Mouse (Mus musculus) lung, postnatal 25 days (tissue): ENCODE data around the gene Cabp2.
A peak's percentile ranks its signal among the peaks of the same experiment; 100 is the strongest.
"Not testable (repeated sequence)": the region's sequence is repeated elsewhere in the genome, so short reads cannot be mapped to it uniquely, and the experiment has no call there.

Source experiments
- DNase-seq: peaks from one replicate; pipeline ENCODE4 v3.0.0; 2022; ENCODE audit warnings: low spot score

Gene Cabp2

DNA sequence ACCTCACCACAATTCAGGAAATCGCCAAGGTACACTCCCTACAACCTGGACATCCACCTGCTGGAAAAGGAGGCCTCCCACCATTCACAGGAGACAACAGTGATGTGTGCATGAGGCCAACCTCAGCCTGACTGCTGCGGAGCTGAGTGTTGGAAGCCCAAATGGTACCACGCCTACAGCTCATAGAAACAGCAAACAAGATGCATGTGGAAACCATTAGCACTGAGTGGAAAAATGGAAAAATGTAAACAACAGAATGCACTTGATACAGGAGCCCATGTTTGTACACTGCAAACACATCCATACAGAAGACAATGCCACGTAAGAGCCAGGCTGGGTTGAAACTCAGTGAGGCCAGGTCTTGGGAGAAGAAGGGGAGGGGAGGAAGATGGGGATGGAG is 43.1 kb downstream of the Cabp2 start:
- no peak for DNase-seq

DNA sequence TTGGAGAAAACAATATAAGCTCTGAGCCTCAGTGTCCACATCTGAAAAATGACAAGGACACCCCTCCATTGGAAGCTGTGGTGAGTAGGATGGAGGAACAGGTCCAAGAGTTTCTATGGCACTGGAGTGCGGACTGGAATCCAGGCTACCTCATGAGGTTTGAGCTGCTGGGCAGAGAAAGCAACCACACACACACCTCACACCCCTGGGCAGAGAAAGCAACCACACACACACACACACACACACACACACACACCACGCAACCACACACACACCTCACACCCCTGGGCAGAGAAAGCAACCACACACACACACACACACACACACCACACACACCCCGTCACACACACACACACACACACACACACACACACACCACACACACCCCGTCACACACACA is 43.9 kb downstream of the Cabp2 start:
- not testable (repeated sequence) for DNase-seq

DNA sequence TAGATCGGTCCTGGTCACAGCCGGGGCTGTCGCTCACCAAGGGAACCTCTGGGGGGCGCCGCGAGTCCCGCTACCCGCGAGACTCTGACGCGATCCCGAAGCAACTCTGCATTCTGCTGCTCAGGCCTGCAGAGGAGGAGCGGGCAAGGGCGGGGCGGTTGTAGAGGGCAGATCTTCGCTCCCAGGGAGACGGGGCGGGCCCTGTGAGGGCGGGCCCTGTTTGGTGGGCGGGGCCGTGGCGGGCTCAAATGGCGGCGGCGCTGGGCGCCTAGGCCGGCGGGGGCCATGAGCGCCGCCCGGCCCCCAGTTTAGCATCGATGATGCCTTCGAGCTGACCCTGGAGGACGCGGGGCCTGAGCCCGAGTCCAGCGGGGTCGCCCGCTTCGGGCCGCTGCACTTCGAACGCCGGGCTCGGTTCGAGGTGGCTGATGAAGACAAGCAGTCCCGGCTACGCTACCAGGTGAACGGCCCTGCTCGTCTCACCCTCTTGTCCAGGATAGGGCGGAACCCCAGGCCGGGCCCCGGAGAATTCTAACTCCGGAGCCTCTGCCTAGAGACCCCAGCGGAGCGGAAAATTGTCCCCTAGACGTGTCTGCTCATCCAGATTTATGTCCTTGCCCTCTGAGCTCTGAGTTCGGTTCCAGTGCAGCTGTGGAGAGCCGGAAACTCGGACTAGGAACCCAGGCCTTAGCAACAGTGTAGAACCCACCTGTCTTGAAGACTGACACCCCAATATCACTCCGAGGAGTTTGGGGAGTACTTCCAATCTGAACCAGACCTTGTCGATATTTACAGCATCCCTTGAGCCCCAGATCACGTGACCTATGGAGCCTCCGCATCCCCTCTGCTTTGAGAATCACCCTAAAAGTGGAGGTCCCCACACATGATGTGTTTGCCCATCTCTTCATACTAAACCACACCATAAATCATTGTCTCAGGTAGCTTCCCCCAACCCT is 44.6 kb downstream of the Cabp2 start, which contains the start of gene Aip:
Gene Aip (minus strand): TSS at position 118 of the 956 bp plus-strand sequence.
- peak; percentile 99 for DNase-seq

DNA sequence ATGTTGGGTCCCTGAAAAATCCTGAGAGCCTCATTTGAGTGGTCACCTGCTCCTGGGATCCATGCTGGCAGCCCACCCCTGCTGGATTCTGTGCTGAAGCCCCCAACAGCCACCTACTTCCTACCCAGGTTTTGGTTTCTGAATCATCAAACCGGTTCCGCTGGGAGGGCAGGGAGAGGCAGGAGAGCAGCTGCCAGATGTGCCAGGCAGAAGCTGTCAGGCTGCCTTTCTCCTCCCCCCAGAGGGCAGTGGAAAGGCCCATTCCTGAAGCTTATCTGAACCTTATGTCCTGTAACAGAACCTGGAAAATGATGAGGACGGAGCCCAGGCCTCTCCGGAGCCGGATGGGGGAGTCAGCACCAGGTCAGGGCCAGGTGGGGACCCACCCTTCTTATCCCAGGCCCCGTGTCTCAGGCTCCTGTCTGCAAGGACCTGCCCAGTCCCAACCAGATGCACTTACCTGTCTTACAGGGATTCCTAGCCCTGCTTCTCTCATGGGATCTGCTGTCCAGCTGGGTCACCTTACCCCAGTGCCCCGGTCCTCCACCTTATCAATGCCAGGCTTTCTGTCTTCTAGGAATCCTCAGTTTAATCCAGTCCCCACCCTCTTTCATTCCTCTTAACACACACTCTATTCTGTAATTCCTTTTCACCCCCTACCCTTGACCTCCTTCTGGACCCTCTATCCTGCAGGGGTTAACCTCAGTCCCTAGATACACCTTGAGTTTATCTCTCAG is 45.5 kb downstream of the Cabp2 start:
- DNase-seq = peak; percentile 54

DNA sequence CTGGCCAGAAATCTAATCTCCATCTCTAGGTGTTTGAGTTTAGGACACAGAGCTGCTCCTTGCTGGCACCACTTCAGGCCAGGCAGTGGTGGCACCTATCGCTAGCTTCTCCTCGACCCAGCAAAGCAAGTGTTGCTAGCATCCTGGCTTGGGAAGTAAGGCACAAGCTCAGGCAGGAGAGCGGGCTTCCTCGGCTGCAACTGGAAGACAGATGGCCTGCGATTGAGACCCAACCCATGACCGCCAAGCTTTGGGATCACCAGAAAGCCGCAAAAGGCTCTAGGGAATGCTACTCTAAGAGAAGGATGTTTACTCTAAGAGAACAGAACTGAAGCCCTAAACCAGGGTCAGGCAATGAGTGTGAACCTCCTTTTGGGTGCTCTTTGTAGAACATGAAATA is 48.1 kb downstream of the Cabp2 start:
- DNase-seq = no peak

DNA sequence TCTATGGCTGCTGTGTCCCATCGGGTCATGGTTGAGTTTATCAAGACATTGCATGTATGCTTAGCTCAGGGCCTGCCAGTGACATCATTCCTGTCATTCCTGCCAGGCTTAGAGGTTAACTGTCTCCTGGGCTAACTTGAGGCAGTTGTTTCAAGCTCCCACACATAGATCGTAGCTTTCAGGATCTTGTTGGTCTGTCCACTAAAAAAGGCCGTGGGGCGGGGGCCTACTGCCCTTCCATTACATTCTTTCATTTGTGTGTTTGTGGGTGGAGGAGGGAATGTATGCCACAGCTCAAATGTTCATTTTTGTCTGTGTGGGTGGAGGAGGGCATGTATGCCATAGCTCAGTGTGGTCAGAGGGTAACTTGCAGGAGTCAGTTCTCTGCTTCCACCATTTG is 48.7 kb downstream of the Cabp2 start:
- DNase-seq = no peak

DNA sequence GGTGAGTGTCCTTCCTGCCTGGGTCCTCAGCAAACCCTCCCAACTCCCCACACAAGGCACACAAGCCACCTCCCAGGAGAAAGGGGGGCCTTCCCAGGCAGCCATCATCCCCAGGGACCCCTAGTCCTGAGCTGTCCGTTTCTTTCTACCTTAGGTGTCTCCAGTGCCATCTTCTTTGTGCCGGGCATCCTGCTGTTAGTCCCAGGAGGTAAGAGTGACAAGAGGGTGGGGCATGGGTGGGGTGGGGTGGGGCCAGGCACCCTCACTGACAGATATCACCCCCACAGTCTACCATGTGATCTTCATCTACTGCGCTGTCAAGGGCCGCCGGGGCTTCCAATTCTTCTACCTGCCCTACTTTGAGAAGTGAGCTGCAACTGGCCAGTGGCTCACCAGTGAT is 49.7 kb downstream of the Cabp2 start:
- DNase-seq = no peak

DNA sequence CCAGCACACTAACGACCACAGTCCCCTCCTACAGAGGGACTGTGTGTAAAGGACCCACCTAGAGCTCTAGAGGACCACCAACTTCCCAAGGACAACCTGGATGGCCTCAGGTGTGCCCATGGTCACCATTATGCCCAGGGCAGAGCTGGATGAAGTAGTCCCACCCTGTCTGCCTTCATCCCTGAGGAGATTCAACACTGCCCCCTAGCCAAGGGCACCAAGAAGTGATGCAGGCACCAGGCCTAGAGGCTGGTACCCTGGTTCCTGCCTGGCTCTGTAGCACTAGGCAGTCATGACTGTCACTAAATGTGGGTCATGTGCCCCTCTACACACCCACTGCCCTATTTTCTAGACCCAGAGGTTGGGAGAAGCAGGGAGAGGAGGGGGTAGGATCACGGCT is 50.4 kb downstream of the Cabp2 start:
- DNase-seq = no peak

DNA sequence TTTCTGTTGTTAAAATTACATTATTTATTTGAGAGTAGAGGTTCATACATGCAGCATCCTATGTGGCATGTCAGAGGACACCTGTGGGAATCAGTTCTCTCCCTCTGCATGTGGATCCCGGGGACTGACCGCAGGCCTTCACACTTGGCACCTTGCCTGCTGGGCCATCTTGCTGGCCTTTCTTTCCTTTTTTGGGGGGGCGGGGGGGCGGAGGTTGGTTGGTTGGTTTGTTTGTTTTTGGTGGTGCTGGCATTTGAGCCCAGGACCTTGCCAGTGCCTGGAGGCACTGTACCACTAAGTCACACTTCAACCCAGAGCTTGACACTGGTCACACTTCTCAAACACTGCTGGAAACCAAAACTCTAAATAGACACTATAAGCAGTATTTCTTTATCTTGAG is 53.0 kb downstream of the Cabp2 start:
- no peak for DNase-seq

DNA sequence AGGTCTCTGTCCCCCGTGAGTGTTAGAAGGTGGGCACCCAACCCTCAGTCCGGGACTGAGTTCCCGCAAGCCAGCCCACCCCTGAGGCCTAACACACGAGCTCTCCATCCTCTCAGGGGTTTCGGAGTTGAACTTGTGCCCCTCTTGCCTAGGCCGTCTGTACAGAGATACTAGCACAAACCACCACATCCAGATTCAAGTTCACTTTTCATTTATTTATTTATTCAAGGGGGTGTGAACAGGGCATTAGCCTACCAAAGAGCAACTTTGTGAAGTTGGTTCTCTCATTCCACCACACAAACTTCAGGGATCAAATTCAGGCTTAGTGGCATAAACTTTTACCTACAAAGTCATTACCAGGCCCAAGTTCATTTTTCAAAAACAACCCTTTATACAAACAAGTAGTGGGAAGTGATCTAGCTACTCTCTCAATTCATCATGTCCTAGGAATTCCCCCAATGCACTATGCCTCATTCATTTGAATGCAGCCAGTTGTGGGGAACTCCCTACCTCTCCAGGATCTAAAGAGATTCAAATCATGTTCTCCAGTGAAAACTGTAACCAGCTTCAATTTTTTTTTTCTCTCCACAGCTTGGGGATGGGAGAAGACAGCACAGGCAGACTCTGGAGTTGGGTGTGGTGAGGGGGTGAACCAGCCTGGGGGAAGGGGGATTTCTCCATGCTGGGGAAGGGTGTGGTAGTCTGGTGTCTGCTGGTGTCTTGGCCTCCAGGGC is 54.0 kb downstream of the Cabp2 start:
- DNase-seq = not testable (repeated sequence)

DNA sequence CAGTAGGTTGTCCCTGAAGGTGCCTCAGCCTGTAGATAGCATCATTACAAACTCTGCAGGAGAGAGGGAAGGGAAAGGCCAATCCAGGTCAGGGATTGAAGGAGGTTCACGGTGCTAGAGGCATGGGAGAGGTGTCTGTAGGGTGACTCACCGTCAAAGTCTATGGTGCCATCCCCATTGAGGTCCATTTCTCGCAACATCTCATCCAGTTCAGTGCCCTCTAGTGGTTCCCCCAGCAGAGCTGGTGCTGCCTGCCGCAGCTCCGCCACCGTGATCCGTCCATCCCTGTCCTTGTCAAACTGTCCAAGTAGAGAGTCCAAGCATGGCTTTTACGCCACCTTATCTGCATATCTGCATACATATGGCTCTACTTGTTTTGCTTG is 54.6 kb downstream of the Cabp2 start:
- not testable (repeated sequence) for DNase-seq

DNA sequence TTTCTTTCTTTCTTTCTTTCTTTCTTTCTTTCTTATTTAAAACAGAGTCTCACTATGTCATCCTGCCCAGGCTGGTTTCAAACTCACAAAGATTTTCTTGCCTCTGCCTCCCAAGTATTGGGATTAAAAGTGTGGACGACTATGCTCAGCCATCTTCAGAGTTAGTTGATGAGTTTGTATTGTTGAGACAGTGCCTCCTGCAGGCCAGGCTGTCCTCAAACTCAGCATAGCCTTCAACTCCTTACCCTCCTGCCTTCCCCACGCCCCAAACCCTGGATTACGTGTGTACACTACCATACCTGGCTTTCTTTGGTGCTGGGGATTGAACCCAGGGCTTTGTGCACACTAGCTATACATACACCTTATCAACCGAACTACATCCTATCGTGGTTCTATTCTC is 55.1 kb downstream of the Cabp2 start:
- DNase-seq = no peak
